Comparison of ENCODE assay signal across 11 mouse cellular contexts in genomic region chr8:57584416-57585127, GRCm38 (mm10).
A peak's percentile ranks its signal among the peaks of the same experiment; 100 is the strongest.
DNase-seq lines count a peak whose midpoint lies in the region; ATAC-seq lines count a peak whose summit lies in the region.
"Had no signal": no experiment of that assay in that cellular context is flagged by ENCODE, and none has a peak within 500 bp of the region (broad histone marks: within the 10 kb centered on the region; RNA-seq: fewer than 3 reads in every experiment).

No protein-coding gene starts in this region.

- H3K4me1 ChIP-seq in forebrain, embryonic 14.5 days (ENCODE audit: control insufficient read depth, insufficient read depth, low read length): peaks cover 14% of the 10 kb centered on the region

- peak; percentile 79 for DNase-seq in left cerebral cortex, postnatal 4 days
- DNase-seq in left cerebral cortex, postnatal 36 days (ENCODE audit: low spot score in 2 of 2): no peak
- peak; percentile 91 to 94 for DNase-seq in cerebellum, adult 18-20 months
- peak; percentile 90 for DNase-seq in forebrain, embryonic 14.5 days (ENCODE audit: low spot score)
- DNase-seq in retina, embryonic 14.5 days (ENCODE audit: low spot score): peak; percentile 31
- DNase-seq in gastrocnemius, adult 8-10 months (ENCODE audit: low spot score in 2 of 2): no peak
- no peak for DNase-seq in right cerebral cortex, postnatal 10 days (ENCODE audit: low spot score in 2 of 2)
- DNase-seq: kidney, adult 18-20 months; liver; lung, postnatal 10 days had no signal

- H3K4me3 ChIP-seq in forebrain, embryonic 14.5 days (ENCODE audit: low read depth, low read length): no peak overlapping the region

- no peaks in the 10 kb centered on the region for H3K36me3 ChIP-seq in forebrain, embryonic 14.5 days (ENCODE audit: control insufficient read depth, insufficient read depth, low read length)

- H3K27ac ChIP-seq in forebrain, embryonic 14.5 days (ENCODE audit: low read depth, low read length): peak overlapping the region; percentile 75; the same call in 1 of the 2 replicates

- intact Hi-C loops in left cerebral cortex, postnatal 4 days (cut with DNase I): no loop called here
- intact Hi-C loops in left cerebral cortex, postnatal 36 days (cut with DNase I): no loop called here

- H3K9ac ChIP-seq in forebrain, embryonic 14.5 days (ENCODE audit: low read length): no peak overlapping the region

- no peaks in the 10 kb centered on the region for H3K9me3 ChIP-seq in forebrain, embryonic 14.5 days (replicated peaks; ENCODE audit: control insufficient read depth, low read length)

- 0 out of 2 replicates have a peak overlapping the region, but pooled peaks have one; percentile 7 for H3K4me2 ChIP-seq in forebrain, embryonic 14.5 days (ENCODE audit: low read length)

- 34% methylated on average over 8 of the region's 8 CpGs for WGBS in forebrain, embryonic 14.5 days

- no peaks in the 10 kb centered on the region for H3K27me3 ChIP-seq in forebrain, embryonic 14.5 days (replicated peaks; ENCODE audit: control insufficient read depth, insufficient read depth, low read length)
- H3K27me3 ChIP-seq: CH12.LX had no signal

- ATAC-seq in forebrain, embryonic 14.5 days: peak; percentile 90

Comparison
In these comparisons a context has a peak if more than half of its experiments do, and no peak if none do; other contexts are left out.
1. DNase-seq: peak in left cerebral cortex, postnatal 4 days (single experiment), cerebellum, adult 18-20 months (2 of 2), forebrain, embryonic 14.5 days (single experiment) and retina, embryonic 14.5 days (single experiment); none in left cerebral cortex, postnatal 36 days (0 of 2), gastrocnemius, adult 8-10 months (0 of 2) and right cerebral cortex, postnatal 10 days (0 of 2).